ENCODE assay signal across 12 mouse cellular contexts in the genomic region with DNA sequence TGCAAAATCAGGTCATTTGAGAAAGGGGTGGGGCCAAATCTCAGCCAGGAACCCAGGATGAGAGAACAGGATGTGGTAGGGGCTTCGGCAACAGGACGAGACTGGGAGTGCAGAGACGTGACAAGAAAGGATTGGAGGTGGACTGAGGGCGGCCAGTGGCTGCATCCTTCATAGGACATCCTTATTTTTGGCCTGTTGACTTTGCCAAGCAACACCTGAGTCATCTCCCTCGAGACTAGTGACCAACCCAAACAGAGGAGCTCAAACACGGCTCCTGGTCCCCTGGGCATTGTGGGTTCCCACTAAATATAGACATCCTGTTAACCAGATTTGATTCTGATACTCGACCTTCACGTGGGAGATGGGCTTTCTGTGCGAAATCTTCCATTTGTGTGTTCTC. TPM values are rescaled to one million over a fixed set of nuclear protein-coding genes. Genes with fewer than 3 reads are reported as not detected.
"Had no signal": no experiment of that assay in that cellular context is flagged by ENCODE, and none has a peak within 500 bp of the region (broad histone marks: within the 10 kb centered on the region; RNA-seq: fewer than 3 reads in every experiment).

No protein-coding gene starts in this region.

- DNase-seq: kidney, adult 2 months; kidney, postnatal 10 days; kidney, postnatal 36 days; left cerebral cortex, postnatal 4 days; liver, postnatal 0 days; lung, embryonic 14.5 days; right cerebral cortex, adult 18-20 months; right cerebral cortex, postnatal 14 days; right cerebral cortex, postnatal 4 days; thymus, postnatal 4 days had no signal

RNA-seq across cellular contexts. Expression of a gene that starts 24.0 kb away (rescaled TPM):
- total RNA-seq: megakaryocyte, adult 5-6 weeks; neutrophil, adult 5-6 weeks had no signal
